Mouse (Mus musculus): Measurements from ENCODE around the gene Rpl13a. TPM values are rescaled to one million over a fixed set of nuclear protein-coding genes. Genes with fewer than 3 reads are reported as not detected.

The Rpl13a gene
- polyA plus RNA-seq (2012; rRNA removed; ENCODE audit: low replicate concordance), result 1,471 and 2,886 TPM in 2 replicates

GRCm38 (mm10) chr7:45128624-45129246 is at the start of gene Rpl13a:
TSS of gene Rpl13a (minus strand) at chr7:45128761.

GRCm38 (mm10) chr7:45163735-45164490 is 35.4 kb upstream of the Rpl13a start, which contains the start of gene Slc17a7:
TSS of gene Slc17a7 (plus strand) at chr7:45163949.

GRCm38 (mm10) chr7:45154096-45154992 is 25.8 kb upstream of the Rpl13a start, which contains the start of the genes Pih1d1 and Aldh16a1:
TSS of gene Pih1d1 (plus strand) at chr7:45154303.
TSS of gene Aldh16a1 (minus strand) at chr7:45154584.

GRCm38 (mm10) chr7:45135993-45136567 is 7.5 kb upstream of the Rpl13a start, which contains the start of the genes Gm45713 and Flt3l:
TSS of gene Gm45713 (minus strand) at chr7:45136231.
TSS of gene Flt3l (minus strand) at chr7:45136432.

GRCm38 (mm10) chr7:45124224-45125143 is 4.1 kb downstream of the Rpl13a start, which contains the start of gene Rps11:
TSS of gene Rps11 (minus strand) at chr7:45124439.

GRCm38 (mm10) chr7:45103652-45104180 is 24.8 kb downstream of the Rpl13a start, which contains the start of gene Fcgrt:
TSS of gene Fcgrt (minus strand) at chr7:45103851.

GRCm38 (mm10) chr7:45092048-45092447 is 36.5 kb downstream of the Rpl13a start, which contains the start of gene Rcn3:
TSS of gene Rcn3 (minus strand) at chr7:45092221.

Other genes with a start within 250 kb of the Rpl13a start
- 108 and 237 TPM in 2 replicates for gene Med25, start 236.0 kb downstream of the Rpl13a start, polyA plus RNA-seq (2012; rRNA removed; ENCODE audit: low replicate concordance)
- 65.1 and 103 TPM in 2 replicates for gene Fuz, start 232.7 kb downstream of the Rpl13a start, polyA plus RNA-seq (2012; rRNA removed; ENCODE audit: low replicate concordance)
- 87.8 and 112 TPM in 2 replicates for gene Ap2a1, start 199.3 kb downstream of the Rpl13a start, polyA plus RNA-seq (2012; rRNA removed; ENCODE audit: low replicate concordance)
- 0.19 and 0.26 TPM in 2 replicates for gene Tsks, start 185.6 kb downstream of the Rpl13a start, polyA plus RNA-seq (2012; rRNA removed; ENCODE audit: low replicate concordance)
- gene Cpt1c, start 153.9 kb downstream of the Rpl13a start, polyA plus RNA-seq (2012; rRNA removed; ENCODE audit: low replicate concordance), result 34.3 and 34.4 TPM in 2 replicates
- 97.1 and 118 TPM in 2 replicates for gene Prmt1, start 142.2 kb downstream of the Rpl13a start, polyA plus RNA-seq (2012; rRNA removed; ENCODE audit: low replicate concordance)
- 120 and 136 TPM in 2 replicates for gene Irf3, start 131.1 kb downstream of the Rpl13a start, polyA plus RNA-seq (2012; rRNA removed; ENCODE audit: low replicate concordance)
- gene Bcl2l12, start 130.0 kb downstream of the Rpl13a start, polyA plus RNA-seq (2012; rRNA removed; ENCODE audit: low replicate concordance), result 38.7 and 59.9 TPM in 2 replicates
- 58.3 and 111 TPM in 2 replicates for gene Scaf1, start 112.4 kb downstream of the Rpl13a start, polyA plus RNA-seq (2012; rRNA removed; ENCODE audit: low replicate concordance)
- gene Rras, start 110.8 kb downstream of the Rpl13a start, polyA plus RNA-seq (2012; rRNA removed; ENCODE audit: low replicate concordance), result 201 and 278 TPM in 2 replicates
- 7.2 and 19.0 TPM in 2 replicates for gene Prr12, start 75.9 kb downstream of the Rpl13a start, polyA plus RNA-seq (2012; rRNA removed; ENCODE audit: low replicate concordance)
- gene Nosip, start 66.3 kb downstream of the Rpl13a start, polyA plus RNA-seq (2012; rRNA removed; ENCODE audit: low replicate concordance), result 75.7 and 106 TPM in 2 replicates
- gene Prrg2, start 66.1 kb downstream of the Rpl13a start, polyA plus RNA-seq (2012; rRNA removed; ENCODE audit: low replicate concordance), result 74.1 and 134 TPM in 2 replicates
- 147 and 250 TPM in 2 replicates for gene Rcn3, start 36.5 kb downstream of the Rpl13a start, polyA plus RNA-seq (2012; rRNA removed; ENCODE audit: low replicate concordance)
- gene Fcgrt, start 24.9 kb downstream of the Rpl13a start, polyA plus RNA-seq (2012; rRNA removed; ENCODE audit: low replicate concordance), result 251 and 271 TPM in 2 replicates
- 167 and 309 TPM in 2 replicates for gene Rps11, start 4.3 kb downstream of the Rpl13a start, polyA plus RNA-seq (2012; rRNA removed; ENCODE audit: low replicate concordance)
- 0.93 and 17.5 TPM in 2 replicates for gene Gm45713, start 7.5 kb upstream of the Rpl13a start, polyA plus RNA-seq (2012; rRNA removed; ENCODE audit: low replicate concordance)
- gene Flt3l, start 7.7 kb upstream of the Rpl13a start, polyA plus RNA-seq (2012; rRNA removed; ENCODE audit: low replicate concordance), result 166 and 183 TPM in 2 replicates
- gene Pih1d1, start 25.5 kb upstream of the Rpl13a start, polyA plus RNA-seq (2012; rRNA removed; ENCODE audit: low replicate concordance), result 54.4 and 57.6 TPM in 2 replicates
- gene Aldh16a1, start 25.8 kb upstream of the Rpl13a start, polyA plus RNA-seq (2012; rRNA removed; ENCODE audit: low replicate concordance), result 53.8 and 90.5 TPM in 2 replicates
- 0.13 and 0.24 TPM in 2 replicates for gene Slc17a7, start 35.2 kb upstream of the Rpl13a start, polyA plus RNA-seq (2012; rRNA removed; ENCODE audit: low replicate concordance)
- not detected in 2 replicates for gene Gfy, start 50.8 kb upstream of the Rpl13a start, polyA plus RNA-seq (2012; rRNA removed; ENCODE audit: low replicate concordance)
- not detected in 2 replicates for gene Pth2, start 52.2 kb upstream of the Rpl13a start, polyA plus RNA-seq (2012; rRNA removed; ENCODE audit: low replicate concordance)
- 0.20 and 0.22 TPM in 2 replicates for gene Ccdc155, start 76.1 kb upstream of the Rpl13a start, polyA plus RNA-seq (2012; rRNA removed; ENCODE audit: low replicate concordance)
- 23.3 and 27.6 TPM in 2 replicates for gene Dkkl1, start 83.4 kb upstream of the Rpl13a start, polyA plus RNA-seq (2012; rRNA removed; ENCODE audit: low replicate concordance)
- 101 and 152 TPM in 2 replicates for gene Tead2, start 87.0 kb upstream of the Rpl13a start, polyA plus RNA-seq (2012; rRNA removed; ENCODE audit: low replicate concordance)
- 279 and 619 TPM in 2 replicates for gene Cd37, start 110.4 kb upstream of the Rpl13a start, polyA plus RNA-seq (2012; rRNA removed; ENCODE audit: low replicate concordance)
- gene Slc6a16, start 112.3 kb upstream of the Rpl13a start, polyA plus RNA-seq (2012; rRNA removed; ENCODE audit: low replicate concordance), result 0.19 TPM in 1 of 2 replicates, not detected in the other
- gene Slc6a21, start 148.8 kb upstream of the Rpl13a start, polyA plus RNA-seq (2012; rRNA removed; ENCODE audit: low replicate concordance), result 0.32 and 0.49 TPM in 2 replicates
- gene Trpm4, start 205.0 kb upstream of the Rpl13a start, polyA plus RNA-seq (2012; rRNA removed; ENCODE audit: low replicate concordance), result 30.5 and 38.2 TPM in 2 replicates
- 0.06 and 44.9 TPM in 2 replicates for gene Hrc, start 206.5 kb upstream of the Rpl13a start, polyA plus RNA-seq (2012; rRNA removed; ENCODE audit: low replicate concordance)
- 1.2 and 1.6 TPM in 2 replicates for gene Ppfia3, start 238.3 kb upstream of the Rpl13a start, polyA plus RNA-seq (2012; rRNA removed; ENCODE audit: low replicate concordance)
- 1.8 and 3.3 TPM in 2 replicates for gene Lin7b, start 241.8 kb upstream of the Rpl13a start, polyA plus RNA-seq (2012; rRNA removed; ENCODE audit: low replicate concordance)